Mouse (Mus musculus): Measurements from ENCODE around the gene Pms2. TPM values are rescaled to one million over a fixed set of nuclear protein-coding genes. Genes with fewer than 3 reads are reported as not detected.

Pms2 gene
- polyA plus RNA-seq, 1 experiment from 2014 or later = 6.6 TPM

DNA sequence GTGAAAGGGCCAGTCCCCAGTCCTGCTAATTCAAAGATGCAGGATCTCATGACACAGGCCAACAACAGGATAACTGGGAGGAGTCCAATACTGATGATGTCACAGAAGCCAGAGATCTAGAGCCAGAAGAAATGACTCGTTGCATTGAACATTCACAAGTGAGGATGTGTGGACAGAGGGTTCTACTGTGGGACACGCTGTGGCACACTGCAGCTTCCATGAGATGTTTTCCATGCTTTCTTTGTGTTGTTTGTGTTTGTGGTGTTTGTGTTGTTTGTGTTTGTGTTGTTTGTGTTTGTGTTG, 65.8 kb downstream of the Pms2 start:
- no peaks in the 10 kb centered on the region for H3K27me3 ChIP-seq (ENCODE audit: insufficient read depth, low read length)
- H3K4me1 ChIP-seq (ENCODE audit: insufficient read depth) = peaks cover 30% of the 10 kb centered on the region
- no peak overlapping the region for H3K9ac ChIP-seq (replicated peaks)
- DNase-seq (no peak), ATAC-seq (peak; percentile 57)
- no peak overlapping the region for H3K4me2 ChIP-seq (ENCODE audit: low read depth, low read length)
- no peaks in the 10 kb centered on the region for H3K9me3 ChIP-seq (ENCODE audit: low read length)
- no peaks in the 10 kb centered on the region for H3K36me3 ChIP-seq (replicated peaks; ENCODE audit: insufficient read depth, low read length)
- H3K4me3 ChIP-seq (ENCODE audit: low read depth, low read length) = no peak overlapping the region
- TF ChIP-seq EP300 (IDR thresholded peaks at IDR 0.05; ENCODE audit: low read depth) = no peak
- TF ChIP-seq CTCF (IDR thresholded peaks at IDR 0.05; ENCODE audit: low read depth) = no peak
- 47% methylated on average over 2 of the region's 2 CpGs for WGBS (ENCODE audit: insufficient replicate concordance)
- H3K27ac ChIP-seq (ENCODE audit: low read depth) = peak overlapping the region; percentile 50

GRCm38 (mm10) chr5:143976232-143976631, 66.5 kb downstream of the Pms2 start:
- H3K4me3 ChIP-seq (ENCODE audit: low read depth, low read length) = no peak overlapping the region
- H3K27me3 ChIP-seq (ENCODE audit: insufficient read depth, low read length) = no peaks in the 10 kb centered on the region
- no peaks in the 10 kb centered on the region for H3K36me3 ChIP-seq (replicated peaks; ENCODE audit: insufficient read depth, low read length)
- DNase-seq (no peak), ATAC-seq (no peak)
- 75% methylated on average over 11 of the region's 11 CpGs for WGBS (ENCODE audit: insufficient replicate concordance)
- H3K9ac ChIP-seq (replicated peaks) = no peak overlapping the region
- H3K4me1 ChIP-seq (ENCODE audit: insufficient read depth) = peaks cover 30% of the 10 kb centered on the region
- TF ChIP-seq EP300 (IDR thresholded peaks at IDR 0.05; ENCODE audit: low read depth) (no peak), CTCF (IDR thresholded peaks at IDR 0.05; ENCODE audit: low read depth) (no peak)
- H3K4me2 ChIP-seq (ENCODE audit: low read depth, low read length) = peak overlapping the region; percentile 33; the same call in 1 of the 2 replicates
- no peaks in the 10 kb centered on the region for H3K9me3 ChIP-seq (ENCODE audit: low read length)
- H3K27ac ChIP-seq (ENCODE audit: low read depth) = peak overlapping the region; percentile 50; the same call in 1 of the 2 replicates

DNA sequence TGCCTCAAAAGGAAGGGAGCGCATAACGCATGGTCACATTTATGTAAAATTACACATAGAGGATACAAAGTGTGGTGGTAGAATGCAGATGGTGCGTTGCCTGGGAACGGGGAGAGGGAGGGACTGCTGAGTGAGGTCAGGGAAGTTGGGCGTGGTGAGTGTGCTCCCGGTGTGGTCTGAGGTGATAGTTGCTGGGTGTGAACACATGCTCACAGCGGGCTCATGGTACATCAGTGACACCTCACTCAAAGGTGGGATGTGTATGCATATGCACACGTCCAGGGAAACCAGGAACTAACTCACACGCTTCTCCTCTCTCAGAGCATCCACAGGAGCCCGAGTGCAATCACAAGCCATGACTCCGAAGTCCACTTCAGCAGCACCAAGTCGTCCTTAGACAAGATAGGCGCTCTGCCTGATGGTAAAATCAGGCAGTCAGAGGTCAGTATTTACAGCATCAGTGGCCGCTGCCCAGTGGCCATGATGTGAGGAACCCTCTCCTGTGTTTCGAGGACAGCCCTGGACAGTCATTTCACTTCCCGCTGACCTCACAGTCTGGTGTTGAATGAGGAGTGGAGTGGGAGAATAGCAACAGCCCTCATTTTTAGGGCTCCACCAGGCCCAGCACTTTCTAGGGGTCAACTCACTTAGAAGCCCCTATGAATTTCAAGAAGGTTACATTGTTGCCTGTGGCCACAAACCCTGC, 67.1 kb downstream of the Pms2 start:
- Histone ChIP-seq H3K4me3 (ENCODE audit: low read depth, low read length) (no peak overlapping the region), H3K4me2 (ENCODE audit: low read depth, low read length) (peak overlapping the region; percentile 33), H3K4me1 (ENCODE audit: insufficient read depth) (peaks cover 30% of the 10 kb centered on the region), H3K27ac (ENCODE audit: low read depth) (no peak overlapping the region), H3K9me3 (ENCODE audit: low read length) (no peaks in the 10 kb centered on the region), H3K27me3 (ENCODE audit: insufficient read depth, low read length) (no peaks in the 10 kb centered on the region), H3K9ac (replicated peaks) (no peak overlapping the region), H3K36me3 (replicated peaks; ENCODE audit: insufficient read depth, low read length) (no peaks in the 10 kb centered on the region)
- DNase-seq (peak; percentile 70), ATAC-seq (peak; percentile 81)
- 60% methylated on average over 16 of the region's 16 CpGs for WGBS (ENCODE audit: insufficient replicate concordance)
- TF ChIP-seq CTCF (IDR thresholded peaks at IDR 0.05; ENCODE audit: low read depth) (no peak), EP300 (IDR thresholded peaks at IDR 0.05; ENCODE audit: low read depth) (no peak)

- WGBS (ENCODE audit: insufficient replicate concordance) = 57% methylated on average over 9 of the region's 9 CpGs
- H3K9ac ChIP-seq (replicated peaks) = no peak overlapping the region
- H3K9me3 ChIP-seq (ENCODE audit: low read length) = no peaks in the 10 kb centered on the region
- H3K4me1 ChIP-seq (ENCODE audit: insufficient read depth) = peaks cover 12% of the 10 kb centered on the region
- no peak overlapping the region for H3K4me3 ChIP-seq (ENCODE audit: low read depth, low read length)
- no peak for ATAC-seq
- H3K27ac ChIP-seq (ENCODE audit: low read depth) = no peak overlapping the region
- H3K36me3 ChIP-seq (replicated peaks; ENCODE audit: insufficient read depth, low read length) = peaks cover 11% of the 10 kb centered on the region; the same call in 1 of the 2 replicates
- TF ChIP-seq EP300 (IDR thresholded peaks at IDR 0.05; ENCODE audit: low read depth) (no peak), CTCF (IDR thresholded peaks at IDR 0.05; ENCODE audit: low read depth) (no peak)
- no peak for DNase-seq
- H3K4me2 ChIP-seq (ENCODE audit: low read depth, low read length) = no peak overlapping the region
- no peaks in the 10 kb centered on the region for H3K27me3 ChIP-seq (ENCODE audit: insufficient read depth, low read length)
Observed at GRCm38 (mm10) chr5:143980858-143981257, 71.1 kb downstream of the Pms2 start.

GRCm38 (mm10) chr5:143982361-143982760, 72.6 kb downstream of the Pms2 start:
- ATAC-seq (no peak), DNase-seq (no peak)
- Histone ChIP-seq H3K27me3 (ENCODE audit: insufficient read depth, low read length) (no peaks in the 10 kb centered on the region), H3K4me1 (ENCODE audit: insufficient read depth) (0 out of 2 replicates have a peak, but pooled peaks cover 3% of the 10 kb centered on the region), H3K4me2 (ENCODE audit: low read depth, low read length) (no peak overlapping the region), H3K27ac (ENCODE audit: low read depth) (no peak overlapping the region), H3K4me3 (ENCODE audit: low read depth, low read length) (no peak overlapping the region), H3K9me3 (ENCODE audit: low read length) (no peaks in the 10 kb centered on the region), H3K9ac (replicated peaks) (no peak overlapping the region), H3K36me3 (replicated peaks; ENCODE audit: insufficient read depth, low read length) (peaks cover 18% of the 10 kb centered on the region)
- TF ChIP-seq CTCF (IDR thresholded peaks at IDR 0.05; ENCODE audit: low read depth) = no peak
- 62% methylated on average over 2 of the region's 2 CpGs for WGBS (ENCODE audit: insufficient replicate concordance)

Other genes with a start within 250 kb of the Pms2 start
- gene Usp42, start 177.7 kb upstream of the Pms2 start, polyA plus RNA-seq (2015; fragmentation: Nextera tagmentation; extraction: Ambion mirVana) = 2.3 and 2.7 TPM in 2 replicates
- 45.6 and 49.5 TPM in 2 replicates for gene Eif2ak1, start 92.2 kb upstream of the Pms2 start, polyA plus RNA-seq (2015; fragmentation: Nextera tagmentation; extraction: Ambion mirVana)
- 0.07 TPM in 1 of 2 replicates, not detected in the other for gene Ankrd61, start 12.3 kb upstream of the Pms2 start, polyA plus RNA-seq (2015; fragmentation: Nextera tagmentation; extraction: Ambion mirVana)
- gene Aimp2, start 117 bp upstream of the Pms2 start, polyA plus RNA-seq (2015; fragmentation: Nextera tagmentation; extraction: Ambion mirVana) = 22.2 and 25.4 TPM in 2 replicates
- gene Gm42421, start 18.2 kb downstream of the Pms2 start, polyA plus RNA-seq (2015; fragmentation: Nextera tagmentation; extraction: Ambion mirVana) = 0.19 TPM in 1 of 2 replicates, not detected in the other
- gene Rsph10b, start 23.1 kb downstream of the Pms2 start, polyA plus RNA-seq (2015; fragmentation: Nextera tagmentation; extraction: Ambion mirVana) = 0.19 and 0.23 TPM in 2 replicates
- gene Ccz1, start 104.9 kb downstream of the Pms2 start, polyA plus RNA-seq (2015; fragmentation: Nextera tagmentation; extraction: Ambion mirVana) = 30.5 and 31.5 TPM in 2 replicates
- not detected in 2 replicates for gene Ocm, start 116.7 kb downstream of the Pms2 start, polyA plus RNA-seq (2015; fragmentation: Nextera tagmentation; extraction: Ambion mirVana)
- 1.1 and 1.2 TPM in 2 replicates for gene Lmtk2, start 190.5 kb downstream of the Pms2 start, polyA plus RNA-seq (2015; fragmentation: Nextera tagmentation; extraction: Ambion mirVana)